Mouse (Mus musculus) forebrain, embryonic 12.5 days (tissue): ENCODE measurements at regions not wholly inside any gene's neighbourhood (a gene's known extent, or its start where the extent isn't known, plus 50 kb on each side); places are given as distances from the start of the nearest gene placed in this dataset.

Experiments
- ATAC-seq: fragments of 200-750 bp; cut with Nextera tagmentation; 2 replicates; pipeline ENCODE4 v1.8.0; 2017; ENCODE audit warnings: moderate TSS enrichment; ENCODE audit not compliant: low FRiP score
- H3K27ac ChIP-seq: fragments of 300-500 bp; sonication (generic); 2 replicates; pipeline ENCODE4 v1.5.1; 2016; ENCODE audit warnings: mild to moderate bottlenecking
- H3K27me3 ChIP-seq: fragments of 300-500 bp; sonication (generic); 2 replicates; pipeline ENCODE4 v1.6.1; 2016; ENCODE audit warnings: mild to moderate bottlenecking
- H3K36me3 ChIP-seq: fragments of 300-500 bp; sonication (generic); replicated peaks from 2 replicates; pipeline ENCODE4 v1.6.1; 2016; ENCODE audit warnings: mild to moderate bottlenecking
- H3K4me1 ChIP-seq: fragments of 300-500 bp; sonication (generic); 2 replicates; pipeline ENCODE4 v1.6.1; 2016
- H3K4me2 ChIP-seq: fragments of 300-500 bp; sonication (generic); 2 replicates; pipeline ENCODE4 v1.6.1; 2016; ENCODE audit warnings: mild to moderate bottlenecking, moderate library complexity
- H3K4me3 ChIP-seq: fragments of 300-500 bp; sonication (generic); replicated peaks from 2 replicates; pipeline ENCODE4 v1.5.1; 2016; ENCODE audit warnings: mild to moderate bottlenecking
- H3K9ac ChIP-seq: fragments of 300-500 bp; sonication (generic); 2 replicates; pipeline ENCODE4 v1.6.1; 2016; ENCODE audit warnings: mild to moderate bottlenecking
- H3K9me3 ChIP-seq: fragments of 300-500 bp; sonication (generic); 2 replicates; pipeline ENCODE4 v1.6.1; 2016
- WGBS: fragments of 180-500 bp; shearing (Covaris S2); methylation state at CpG from one replicate; pipeline ENCODE4 v1.1.7; 2016; 5-methylcytosine and 5-hydroxymethylcytosine counted together

- no peak overlapping the region for H3K4me2 ChIP-seq
These were observed 53.8 kb upstream of the Gnao1 start for GRCm38 (mm10) chr8:93755981-93756380.

More at GRCm38 (mm10) chr8:93755981-93756380, 53.8 kb upstream of the Gnao1 start:
- Histone ChIP-seq H3K27me3 (no peaks in the 10 kb centered on the region), H3K36me3 (no peaks in the 10 kb centered on the region), H3K4me3 (no peak overlapping the region), H3K4me1 (peaks cover under 1% of the 10 kb centered on the region; the same call in 1 of the 2 replicates), H3K9ac (no peak overlapping the region), H3K9me3 (no peaks in the 10 kb centered on the region), H3K27ac (no peak overlapping the region)
- ATAC-seq: no peak
- WGBS: 78% methylated on average over 4 of the region's 4 CpGs
